15 mouse cellular contexts compared by ENCODE assay signal in the genomic region with DNA sequence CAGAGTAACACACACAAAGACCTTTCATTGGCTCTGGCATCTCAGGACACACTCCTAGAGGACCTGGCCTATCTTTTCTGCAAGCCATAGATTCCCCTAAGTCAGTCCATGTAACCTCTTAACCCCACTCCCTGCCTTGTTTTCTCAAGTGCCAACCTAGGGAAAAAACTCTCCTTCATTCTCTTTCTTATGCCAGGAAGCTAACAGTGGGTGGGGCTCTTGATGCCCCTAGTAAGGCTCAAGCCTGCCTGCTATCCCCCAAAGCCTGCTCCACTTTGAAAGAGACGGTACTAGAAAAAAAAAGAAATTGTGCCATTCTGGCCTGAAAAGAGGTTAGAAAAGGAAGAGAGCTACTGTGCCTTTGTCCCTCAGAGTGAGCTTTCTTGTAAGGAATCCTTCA.
A peak's percentile ranks its signal among the peaks of the same experiment; 100 is the strongest.
DNase-seq lines count a peak whose midpoint lies in the region.
"Had no signal": no experiment of that assay in that cellular context is flagged by ENCODE, and none has a peak within 500 bp of the region (broad histone marks: within the 10 kb centered on the region; RNA-seq: fewer than 3 reads in every experiment).

No protein-coding gene starts in this region.

- DNase-seq in heart, adult 11 months = peak; percentile 36
- DNase-seq in heart, postnatal 25 days (ENCODE audit: low spot score) = no peak
- DNase-seq in ES-CJ7 (ENCODE audit: low read depth, low spot score) (peak; percentile 73), R1 (ENCODE audit: low read depth, low spot score) (peak; percentile 53)
- DNase-seq in layer of hippocampus, adult 9-11 months = no peak
- DNase-seq in ovary, adult 18-20 months (ENCODE audit: low spot score) = no peak
- DNase-seq: adrenal gland, adult 8-10 months; adrenal gland, postnatal 14 days; adrenal gland, postnatal 36 days; B cell, adult 2 months; cerebellum, adult 11-12 months; cerebellum, adult 2 months; cerebellum, adult 9-10 months; cerebellum, postnatal 10 days; cerebellum, postnatal 25 days had no signal

- intact Hi-C loops in heart, postnatal 25 days (cut with DNase I) = no loop called here

Comparison
In these comparisons a context has a peak if more than half of its experiments do, and no peak if none do; other contexts are left out.
1. DNase-seq: peak in heart, adult 11 months (single experiment), ES-CJ7 (single experiment) and R1 (single experiment); none in heart, postnatal 25 days (single experiment), layer of hippocampus, adult 9-11 months (single experiment) and ovary, adult 18-20 months (single experiment).